Mouse (Mus musculus) kidney, embryonic 15.5 days (tissue): ENCODE measurements at regions not wholly inside any gene's neighbourhood (a gene's known extent, or its start where the extent isn't known, plus 50 kb on each side); places are given as distances from the start of the nearest gene placed in this dataset.

Source experiments
- ATAC-seq: fragments of 200-750 bp; cut with Nextera tagmentation; replicated peaks from 2 replicates; pipeline ENCODE4 v1.8.0; 2017; ENCODE audit warnings: moderate TSS enrichment; ENCODE audit not compliant: low FRiP score
- H3K27ac ChIP-seq: fragments of 300-500 bp; sonication (generic); 2 replicates; pipeline ENCODE4 v1.5.1; 2015; ENCODE audit warnings: mild to moderate bottlenecking, inconsistent platforms
- H3K27me3 ChIP-seq: fragments of 300-500 bp; sonication (generic); 2 replicates; pipeline ENCODE4 v1.6.1; 2015; ENCODE audit warnings: inconsistent platforms
- H3K36me3 ChIP-seq: fragments of 300-500 bp; sonication (generic); 2 replicates; pipeline ENCODE4 v1.6.1; 2015; ENCODE audit warnings: inconsistent platforms
- H3K4me1 ChIP-seq: fragments of 300-500 bp; sonication (generic); 2 replicates; pipeline ENCODE4 v1.6.1; 2015; ENCODE audit warnings: inconsistent platforms
- H3K4me2 ChIP-seq: fragments of 300-500 bp; sonication (generic); 2 replicates; pipeline ENCODE4 v1.6.1; 2015; ENCODE audit warnings: moderate library complexity, mild to moderate bottlenecking, inconsistent platforms
- H3K4me3 ChIP-seq: fragments of 300-500 bp; sonication (generic); replicated peaks from 2 replicates; pipeline ENCODE4 v1.5.1; 2015; ENCODE audit warnings: mild to moderate bottlenecking, inconsistent platforms
- H3K9ac ChIP-seq: fragments of 300-500 bp; sonication (generic); 2 replicates; pipeline ENCODE4 v1.6.1; 2015; ENCODE audit warnings: mild to moderate bottlenecking, inconsistent platforms
- H3K9me3 ChIP-seq: fragments of 300-500 bp; sonication (generic); replicated peaks from 2 replicates; pipeline ENCODE4 v1.6.1; 2016; ENCODE audit warnings: inconsistent platforms
- WGBS: fragments of 180-500 bp; shearing (Covaris S2); methylation state at CpG from one replicate; pipeline ENCODE4 v1.1.7; 2015; ENCODE audit warnings: mixed read lengths; 5-methylcytosine and 5-hydroxymethylcytosine counted together

- H3K27me3 ChIP-seq: no peaks in the 10 kb centered on the region
- WGBS: 60% methylated on average over 5 of the region's 5 CpGs
- H3K9ac ChIP-seq: no peak overlapping the region
- H3K9me3 ChIP-seq: no peaks in the 10 kb centered on the region
- ATAC-seq: no peak
- no peak overlapping the region for H3K27ac ChIP-seq
- no peak overlapping the region for H3K4me3 ChIP-seq
- peaks cover 9% of the 10 kb centered on the region; the same call in 1 of the 2 replicates for H3K4me1 ChIP-seq
- H3K4me2 ChIP-seq: no peak overlapping the region
- H3K36me3 ChIP-seq: no peaks in the 10 kb centered on the region
These were observed 134.3 kb upstream of the Gsc start for GRCm38 (mm10) chr12:104607410-104607809.

DNA sequence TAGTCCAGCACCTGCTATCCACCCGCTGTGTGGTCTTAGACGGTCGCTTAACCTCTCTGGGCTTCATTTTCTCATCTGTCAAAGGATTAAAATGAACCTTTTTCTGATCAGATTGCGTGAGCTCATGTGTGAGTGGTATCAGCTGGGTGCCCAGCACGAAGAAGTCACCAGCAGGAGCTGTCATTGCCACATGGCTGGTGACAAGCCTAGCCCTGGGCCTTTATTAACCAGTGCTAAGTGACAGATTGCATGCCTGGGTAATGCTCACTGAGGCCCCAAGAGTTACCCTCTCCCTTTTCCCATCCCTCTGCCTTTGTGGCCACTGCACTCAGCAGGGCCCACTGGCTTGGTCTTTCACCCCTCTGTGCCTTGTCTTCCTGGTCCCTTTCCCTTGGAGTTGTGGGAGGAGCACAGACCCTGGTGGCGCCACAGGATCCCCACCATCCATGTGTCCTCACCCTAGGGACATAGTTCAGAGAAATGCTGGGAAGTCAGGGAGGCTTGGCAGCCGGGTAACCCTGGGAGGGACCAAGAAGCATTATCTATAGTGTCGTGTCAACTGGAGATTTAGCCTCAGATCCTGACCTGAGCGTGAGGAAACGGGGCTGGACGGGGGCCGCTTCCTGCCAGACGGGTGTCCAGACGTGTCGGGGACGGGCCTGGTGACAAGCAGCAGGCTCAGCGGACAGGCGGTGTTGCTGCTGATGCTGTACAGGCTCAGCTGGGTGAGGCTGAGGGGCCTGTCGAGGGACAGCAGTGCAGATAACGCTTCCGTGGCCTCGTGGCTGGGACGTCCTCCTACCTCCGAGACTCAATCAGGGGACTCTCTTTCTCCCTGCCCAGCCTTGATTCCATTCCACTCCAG lies 132.6 kb upstream of the Gsc start:
- no peaks in the 10 kb centered on the region for H3K36me3 ChIP-seq
- H3K9ac ChIP-seq: no peak overlapping the region
- H3K27ac ChIP-seq: no peak overlapping the region
- no peaks in the 10 kb centered on the region for H3K27me3 ChIP-seq
- H3K9me3 ChIP-seq: peaks cover 3% of the 10 kb centered on the region; the same call in 1 of the 2 replicates
- no peak overlapping the region for H3K4me2 ChIP-seq
- ATAC-seq: peak; percentile 59; the same call in 1 of the 2 replicates
- H3K4me3 ChIP-seq: no peak overlapping the region
- WGBS: 41% methylated on average over 24 of the region's 24 CpGs
- H3K4me1 ChIP-seq: peaks cover 9% of the 10 kb centered on the region; the same call in 1 of the 2 replicates

DNA sequence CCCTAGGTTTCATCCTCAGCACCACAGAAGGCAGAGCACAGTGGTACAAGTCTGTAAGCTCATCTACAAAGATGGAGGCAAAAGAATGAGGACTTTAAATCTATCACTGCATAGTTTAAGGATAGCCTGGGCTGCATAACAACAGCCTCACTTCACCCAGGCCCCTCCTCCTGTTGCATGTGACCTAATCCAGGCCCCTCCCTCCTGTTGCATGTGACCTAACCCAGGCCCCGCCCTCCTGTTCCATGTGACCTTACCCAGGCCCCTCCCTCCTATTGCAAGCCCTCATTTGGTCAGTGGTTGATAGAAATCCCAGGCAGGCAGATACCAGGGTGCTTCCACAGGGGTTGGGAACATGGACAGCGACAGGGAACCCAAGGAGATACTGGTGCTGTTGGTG lies 124.9 kb upstream of the Gsc start:
- no peaks in the 10 kb centered on the region for H3K36me3 ChIP-seq
- ATAC-seq: no peak
- H3K27me3 ChIP-seq: no peaks in the 10 kb centered on the region
- H3K4me1 ChIP-seq: peaks cover 6% of the 10 kb centered on the region; the same call in 1 of the 2 replicates
- no peak overlapping the region for H3K4me3 ChIP-seq
- H3K4me2 ChIP-seq: no peak overlapping the region
- no peak overlapping the region for H3K27ac ChIP-seq
- H3K9me3 ChIP-seq: peaks cover 3% of the 10 kb centered on the region; the same call in 1 of the 2 replicates
- 67% methylated on average over 2 of the region's 2 CpGs for WGBS
- H3K9ac ChIP-seq: no peak overlapping the region

DNA sequence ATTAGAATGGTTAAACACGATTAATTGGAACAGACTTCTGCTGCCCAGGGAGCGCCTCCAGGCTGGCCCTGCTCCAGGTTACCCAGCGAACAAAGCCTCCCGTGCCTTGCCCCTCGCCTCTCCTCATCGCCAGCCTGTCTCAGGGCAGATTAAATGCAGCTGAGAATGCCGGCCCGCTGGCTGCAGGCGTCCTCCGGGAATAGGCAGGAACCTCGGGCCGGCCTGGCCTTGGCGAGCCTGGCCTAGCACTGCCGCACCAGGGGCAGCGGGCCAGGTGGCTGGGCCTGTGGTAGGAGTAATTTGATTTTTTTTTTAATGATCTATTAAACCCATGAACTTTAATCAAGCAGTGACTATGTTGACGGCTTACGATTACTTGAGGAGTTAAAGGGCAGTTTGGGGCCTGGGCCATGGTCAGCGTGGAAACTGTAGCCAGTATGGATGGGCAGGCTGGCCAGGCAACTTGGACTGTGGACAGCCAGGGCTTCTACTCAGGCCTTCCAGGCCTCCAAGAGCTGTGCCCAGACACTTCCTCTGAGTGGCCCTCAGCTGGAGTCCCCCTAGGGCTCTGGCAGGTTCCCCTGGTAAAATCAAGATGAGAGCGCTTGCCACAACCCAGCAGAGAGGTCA lies 120.5 kb upstream of the Gsc start:
- H3K27me3 ChIP-seq: no peaks in the 10 kb centered on the region
- ATAC-seq: peak; percentile 58; the same call in 1 of the 2 replicates
- peak overlapping the region; percentile 21; the same call in 1 of the 2 replicates for H3K4me2 ChIP-seq
- H3K4me3 ChIP-seq: no peak overlapping the region
- 38% methylated on average over 19 of the region's 19 CpGs for WGBS
- peaks cover 8% of the 10 kb centered on the region; the same call in 1 of the 2 replicates for H3K4me1 ChIP-seq
- no peaks in the 10 kb centered on the region for H3K9me3 ChIP-seq
- H3K36me3 ChIP-seq: no peaks in the 10 kb centered on the region
- H3K9ac ChIP-seq: no peak overlapping the region
- H3K27ac ChIP-seq: no peak overlapping the region

- no peaks in the 10 kb centered on the region for H3K36me3 ChIP-seq
- no peak overlapping the region for H3K4me3 ChIP-seq
- H3K4me2 ChIP-seq: peak overlapping the region; percentile 21; the same call in 1 of the 2 replicates
- ATAC-seq: no peak
- no peaks in the 10 kb centered on the region for H3K27me3 ChIP-seq
- no peaks in the 10 kb centered on the region for H3K9me3 ChIP-seq
- no peak overlapping the region for H3K27ac ChIP-seq
- no peak overlapping the region for H3K9ac ChIP-seq
- H3K4me1 ChIP-seq: peaks cover 8% of the 10 kb centered on the region; the same call in 1 of the 2 replicates
- 49% methylated on average over 21 of the region's 21 CpGs for WGBS
These were observed 119.8 kb upstream of the Gsc start for GRCm38 (mm10) chr12:104592791-104593525.

DNA sequence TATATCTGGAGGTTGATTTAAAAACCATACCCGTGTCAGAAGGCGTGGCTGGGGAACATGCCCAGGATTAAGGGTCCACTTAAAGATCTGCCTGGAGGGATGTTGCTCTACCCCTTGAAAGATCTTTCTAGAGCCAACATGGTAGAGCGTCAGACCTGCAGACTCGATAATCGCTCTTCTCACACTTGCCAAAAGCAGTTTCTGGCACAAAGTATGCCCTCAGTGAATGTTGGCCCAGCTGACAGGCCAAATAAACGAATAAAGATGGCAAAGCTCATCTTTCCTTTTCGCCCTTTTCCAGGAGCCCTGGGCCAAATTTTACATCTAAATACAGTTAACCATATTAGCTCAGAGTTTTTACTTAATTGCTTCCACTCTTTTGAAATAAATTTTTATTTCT lies 118.4 kb upstream of the Gsc start:
- Histone ChIP-seq H3K4me3 (no peak overlapping the region), H3K36me3 (no peaks in the 10 kb centered on the region), H3K27me3 (no peaks in the 10 kb centered on the region), H3K4me2 (no peak overlapping the region), H3K27ac (no peak overlapping the region), H3K9me3 (no peaks in the 10 kb centered on the region), H3K9ac (no peak overlapping the region), H3K4me1 (peaks cover 8% of the 10 kb centered on the region; the same call in 1 of the 2 replicates)
- WGBS: 89% methylated on average over 7 of the region's 7 CpGs
- no peak for ATAC-seq

GRCm38 (mm10) chr12:104590291-104590690 lies 117.2 kb upstream of the Gsc start:
- no peak for ATAC-seq
- peaks cover 8% of the 10 kb centered on the region; the same call in 1 of the 2 replicates for H3K4me1 ChIP-seq
- H3K27me3 ChIP-seq: no peaks in the 10 kb centered on the region
- no peak overlapping the region for H3K9ac ChIP-seq
- H3K4me2 ChIP-seq: no peak overlapping the region
- H3K9me3 ChIP-seq: no peaks in the 10 kb centered on the region
- H3K4me3 ChIP-seq: no peak overlapping the region
- H3K27ac ChIP-seq: no peak overlapping the region
- H3K36me3 ChIP-seq: no peaks in the 10 kb centered on the region
- 93% methylated on average over 8 of the region's 8 CpGs for WGBS

DNA sequence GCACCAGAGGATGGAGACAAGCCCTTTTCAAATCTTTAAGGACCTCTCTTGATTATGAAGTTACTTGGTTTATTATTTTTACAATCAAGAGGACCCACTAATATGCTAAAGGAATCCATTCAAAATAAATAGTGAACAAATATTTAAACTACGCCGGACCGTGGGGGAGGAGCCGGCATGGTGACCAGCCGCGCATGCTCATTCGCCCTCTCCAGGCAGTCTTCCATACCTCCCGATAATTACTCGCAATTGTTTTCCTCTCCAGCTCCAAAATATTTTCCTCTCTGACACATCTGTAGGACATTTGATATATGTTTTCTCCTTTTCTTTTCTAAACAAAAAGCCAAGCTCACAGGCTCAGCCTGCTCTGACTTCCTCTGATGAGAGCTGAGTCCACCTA lies 111.3 kb upstream of the Gsc start:
- Histone ChIP-seq H3K27ac (no peak overlapping the region), H3K36me3 (no peaks in the 10 kb centered on the region), H3K4me3 (0 out of 2 replicates have a peak overlapping the region, but pooled peaks have one; percentile 1), H3K27me3 (peaks cover 9% of the 10 kb centered on the region; the same call in 1 of the 2 replicates), H3K9ac (no peak overlapping the region), H3K4me2 (peak overlapping the region; percentile 22), H3K9me3 (no peaks in the 10 kb centered on the region), H3K4me1 (no peaks in the 10 kb centered on the region)
- ATAC-seq: no peak
- 74% methylated on average over 9 of the region's 9 CpGs for WGBS

DNA sequence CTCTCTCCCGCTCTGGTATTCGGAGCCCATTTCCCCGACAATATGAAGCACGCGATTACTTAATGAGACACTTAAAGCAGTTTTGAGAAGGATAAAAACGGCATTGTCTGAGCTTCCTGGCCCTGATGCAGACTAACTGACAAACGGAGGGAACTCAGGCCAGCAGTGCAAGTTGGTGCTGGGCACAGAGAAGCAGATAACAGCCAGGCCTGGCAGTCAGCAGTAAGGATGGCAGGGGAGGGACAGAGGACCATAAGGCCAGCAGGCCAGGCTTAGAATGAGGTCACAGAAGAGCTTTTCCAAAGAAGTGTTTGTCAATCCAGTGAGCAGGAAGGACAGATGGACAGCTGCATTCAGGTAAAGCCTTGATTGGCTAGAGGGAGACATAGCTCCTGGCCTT lies 107.7 kb upstream of the Gsc start:
- no peak for ATAC-seq
- peaks cover 26% of the 10 kb centered on the region for H3K27me3 ChIP-seq
- no peak overlapping the region for H3K4me2 ChIP-seq
- H3K4me3 ChIP-seq: no peak overlapping the region
- H3K4me1 ChIP-seq: no peaks in the 10 kb centered on the region
- 71% methylated on average over 7 of the region's 7 CpGs for WGBS
- no peak overlapping the region for H3K9ac ChIP-seq
- H3K36me3 ChIP-seq: no peaks in the 10 kb centered on the region
- H3K9me3 ChIP-seq: no peaks in the 10 kb centered on the region
- no peak overlapping the region for H3K27ac ChIP-seq

GRCm38 (mm10) chr12:104567622-104568021 lies 94.5 kb upstream of the Gsc start:
- peak; percentile 68 for ATAC-seq
- H3K9ac ChIP-seq: no peak overlapping the region
- WGBS: 39% methylated on average over 17 of the region's 17 CpGs
- H3K9me3 ChIP-seq: no peaks in the 10 kb centered on the region
- no peaks in the 10 kb centered on the region for H3K36me3 ChIP-seq
- peaks cover 6% of the 10 kb centered on the region for H3K4me1 ChIP-seq
- H3K4me3 ChIP-seq: no peak overlapping the region
- H3K27me3 ChIP-seq: no peaks in the 10 kb centered on the region
- H3K27ac ChIP-seq: no peak overlapping the region
- 0 out of 2 replicates have a peak overlapping the region, but pooled peaks have one; percentile 12 for H3K4me2 ChIP-seq

GRCm38 (mm10) chr12:104562961-104563360 lies 89.8 kb upstream of the Gsc start:
- Histone ChIP-seq H3K4me3 (no peak overlapping the region), H3K27ac (no peak overlapping the region), H3K9ac (no peak overlapping the region), H3K9me3 (no peaks in the 10 kb centered on the region), H3K4me2 (no peak overlapping the region), H3K4me1 (peaks cover 18% of the 10 kb centered on the region), H3K27me3 (no peaks in the 10 kb centered on the region), H3K36me3 (no peaks in the 10 kb centered on the region)
- no peak for ATAC-seq
- WGBS: 58% methylated on average over 5 of the region's 5 CpGs
